Mouse (Mus musculus) left cerebral cortex, adult 2 months (tissue): ENCODE results near the gene Gpc1. TPM values are rescaled to one million over a fixed set of nuclear protein-coding genes. Genes with fewer than 3 reads are reported as not detected.
A peak's percentile ranks its signal among the peaks of the same experiment; 100 is the strongest.

Experiments
- DNase-seq, 2 experiments: peaks; one replicate each; pipeline ENCODE4 v3.0.0; 2021 to 2022; ENCODE audit warnings: low spot score in 2 of 2, mixed read lengths in 1 of 2; ENCODE audit errors: extremely low spot score in 1 of 2
- H3K27ac ChIP-seq: fragments of 200-600 bp; 2 replicates; pipeline ENCODE4 v1.8.1; 2022
- H3K4me3 ChIP-seq: fragments of 200-600 bp; 2 replicates; pipeline ENCODE4 v1.8.1; 2022
- CTCF ChIP-seq: fragments of 200-600 bp; IDR thresholded peaks from 2 replicates; pipeline ENCODE4 v1.8.1; 2022; ENCODE audit warnings: antibody characterized with exemption, mild to moderate bottlenecking, moderate library complexity
- intact Hi-C: fragments of 180-260 bp; cut with DNase I; formaldehyde crosslinking; loops from one replicate; pipeline ENCODE4 v1.15.1; 2025
- total RNA-seq, 2 experiments: library from RNA; stranded (reverse); gene quantifications; 2 replicates each; pipeline ENCODE4 v1.2.3; 2021

Gpc1 gene
- total RNA-seq, 2 experiments from 2014 or later, result 88.7 to 94.1 TPM

- DNase-seq, result no peak
- H3K27ac ChIP-seq, result no peak overlapping the region
- intact Hi-C loops, result no loop called here
- no peak overlapping the region for H3K4me3 ChIP-seq
- no peak for TF ChIP-seq CTCF
These were observed 41.2 kb downstream of the Gpc1 start for GRCm38 (mm10) chr1:92872666-92873065.

GRCm38 (mm10) chr1:92874011-92874410 lies 42.6 kb downstream of the Gpc1 start:
- Histone ChIP-seq H3K4me3 (no peak overlapping the region), H3K27ac (no peak overlapping the region)
- TF ChIP-seq CTCF, result no peak
- no peak for DNase-seq
- intact Hi-C loops, result no loop called here

GRCm38 (mm10) chr1:92875360-92876111 lies 44.1 kb downstream of the Gpc1 start:
- TF ChIP-seq CTCF, result no peak
- intact Hi-C loops, result no loop called here
- no peak overlapping the region for H3K27ac ChIP-seq
- no peak overlapping the region for H3K4me3 ChIP-seq
- DNase-seq, result no peak

GRCm38 (mm10) chr1:92877431-92877978 lies 46.1 kb downstream of the Gpc1 start:
- H3K27ac ChIP-seq, result no peak overlapping the region
- TF ChIP-seq CTCF, result no peak
- H3K4me3 ChIP-seq, result no peak overlapping the region
- no peak for DNase-seq
- intact Hi-C loops, result no loop called here

- intact Hi-C loops, result no loop called here
- DNase-seq, result no peak
- Histone ChIP-seq H3K27ac (no peak overlapping the region), H3K4me3 (no peak overlapping the region)
- no peak for TF ChIP-seq CTCF
These were observed 46.8 kb downstream of the Gpc1 start for GRCm38 (mm10) chr1:92878066-92878741.

- intact Hi-C loops, result no loop called here
- H3K4me3 ChIP-seq, result no peak overlapping the region
- DNase-seq, result peak in 1 of 2 experiments; percentile 64
- no peak for TF ChIP-seq CTCF
- H3K27ac ChIP-seq, result no peak overlapping the region
These were observed 47.8 kb downstream of the Gpc1 start for GRCm38 (mm10) chr1:92879266-92879665.

GRCm38 (mm10) chr1:92880101-92880500 lies 48.7 kb downstream of the Gpc1 start:
- TF ChIP-seq CTCF, result no peak
- intact Hi-C loops, result no loop called here

GRCm38 (mm10) chr1:92881982-92882381 lies 50.5 kb downstream of the Gpc1 start:
- DNase-seq, result no peak
- TF ChIP-seq CTCF, result no peak
- H3K4me3 ChIP-seq, result no peak overlapping the region
- no peak overlapping the region for H3K27ac ChIP-seq
- intact Hi-C loops, result no loop called here

More at GRCm38 (mm10) chr1:92880101-92880500, 48.7 kb downstream of the Gpc1 start:
- DNase-seq, result no peak
- Histone ChIP-seq H3K4me3 (no peak overlapping the region), H3K27ac (no peak overlapping the region)

- TF ChIP-seq CTCF, result no peak
- intact Hi-C loops, result loop anchor here (5.0 kb wide), 1 partner anchor 192 kb away; no protein-coding TSS in a partner anchor
- Histone ChIP-seq H3K27ac (no peak overlapping the region), H3K4me3 (no peak overlapping the region)
- DNase-seq, result no peak
These were observed 57.6 kb downstream of the Gpc1 start for GRCm38 (mm10) chr1:92888901-92889655.

GRCm38 (mm10) chr1:92892791-92893190 lies 61.3 kb downstream of the Gpc1 start:
- Histone ChIP-seq H3K27ac (no peak overlapping the region), H3K4me3 (no peak overlapping the region)
- TF ChIP-seq CTCF, result no peak
- intact Hi-C loops, result no loop called here
- DNase-seq, result no peak

GRCm38 (mm10) chr1:92893896-92894295 lies 62.5 kb downstream of the Gpc1 start:
- intact Hi-C loops, result loop anchor here (2.0 kb wide), 1 partner anchor 53 kb away; no protein-coding TSS in a partner anchor
- Histone ChIP-seq H3K27ac (no peak overlapping the region), H3K4me3 (no peak overlapping the region)
- no peak for TF ChIP-seq CTCF
- DNase-seq, result no peak
